Mouse (Mus musculus) left cerebral cortex, adult 11 months (tissue): ENCODE results near the gene Fam83e.

Experiments
- DNase-seq: peaks from one replicate; pipeline ENCODE4 v3.0.0; 2022; ENCODE audit warnings: low spot score

Fam83e gene

GRCm38 (mm10) chr7:45720413-45721233, at the start of gene Fam83e:
Fam83e (plus strand) TSS chr7:45721212.
- DNase-seq, result no peak

- no peak for DNase-seq
Measured at GRCm38 (mm10) chr7:45677627-45678295, 43.3 kb upstream of the Fam83e start.

- no peak for DNase-seq
Measured at GRCm38 (mm10) chr7:45678513-45678912, 42.5 kb upstream of the Fam83e start.

- no peak for DNase-seq
Measured at GRCm38 (mm10) chr7:45679966-45680621, 40.9 kb upstream of the Fam83e start.

- DNase-seq, result no peak
Measured at GRCm38 (mm10) chr7:45681046-45681736, 39.8 kb upstream of the Fam83e start.

GRCm38 (mm10) chr7:45682144-45683126, 38.6 kb upstream of the Fam83e start:
- DNase-seq, result peak; percentile 81

- DNase-seq, result no peak
Measured at GRCm38 (mm10) chr7:45683396-45684050, 37.5 kb upstream of the Fam83e start, which contains the start of gene Ntn5. Ntn5 (plus strand) TSS chr7:45684022.

GRCm38 (mm10) chr7:45685811-45686210, 35.2 kb upstream of the Fam83e start:
- no peak for DNase-seq

- no peak for DNase-seq
Measured at GRCm38 (mm10) chr7:45686841-45687240, 34.2 kb upstream of the Fam83e start.

GRCm38 (mm10) chr7:45689099-45689498, 31.9 kb upstream of the Fam83e start:
- DNase-seq, result no peak

- DNase-seq, result no peak
Measured at GRCm38 (mm10) chr7:45689800-45690199, 31.2 kb upstream of the Fam83e start.

- no peak for DNase-seq
Measured at GRCm38 (mm10) chr7:45692364-45692763, 28.6 kb upstream of the Fam83e start.

GRCm38 (mm10) chr7:45693921-45694591, 27.0 kb upstream of the Fam83e start, which contains the start of gene Sec1:
Sec1 (minus strand) TSS chr7:45694402.
- no peak for DNase-seq

GRCm38 (mm10) chr7:45695098-45695497, 25.9 kb upstream of the Fam83e start:
- DNase-seq, result no peak

- no peak for DNase-seq
Measured at GRCm38 (mm10) chr7:45697894-45698293, 23.1 kb upstream of the Fam83e start.

- no peak for DNase-seq
Measured at GRCm38 (mm10) chr7:45699523-45700141, 21.4 kb upstream of the Fam83e start, which contains the start of gene Car11. Car11 (plus strand) TSS chr7:45699843.

GRCm38 (mm10) chr7:45700301-45701015, 20.6 kb upstream of the Fam83e start:
- peak; percentile 87 for DNase-seq

- no peak for DNase-seq
Measured at GRCm38 (mm10) chr7:45701072-45701471, 19.9 kb upstream of the Fam83e start.

GRCm38 (mm10) chr7:45701607-45702006, 19.4 kb upstream of the Fam83e start:
- DNase-seq, result no peak
